Mouse (Mus musculus): ENCODE data around the gene Enox1.

DNA sequence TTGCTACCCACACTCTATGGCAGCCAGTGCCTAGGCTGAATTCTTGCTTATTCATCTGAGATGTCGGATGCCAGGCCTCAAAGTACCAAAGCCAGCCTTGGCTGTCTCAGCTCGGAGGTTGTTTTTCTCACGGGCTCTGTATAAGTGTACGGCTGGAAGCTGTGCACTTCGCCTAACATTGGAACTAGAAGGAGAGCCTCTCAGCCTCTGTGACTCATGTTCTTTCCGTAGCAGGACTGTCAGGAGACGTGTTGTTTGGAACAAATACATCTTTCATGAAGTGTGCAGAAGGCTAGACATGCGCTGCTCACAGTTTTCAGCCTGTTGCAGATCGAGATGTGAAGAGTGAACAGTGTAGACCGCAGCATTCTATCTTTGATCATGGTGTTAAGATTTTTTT is 68.8 kb downstream of the Enox1 start:
- TF ChIP-seq CTCF (IDR thresholded peaks at IDR 0.05) (no peak), POLR2A (IDR thresholded peaks at IDR 0.05; ENCODE audit: insufficient read depth, low read depth, low read length) (no peak)
